ENCODE assay signal across 13 mouse cellular contexts in genomic region chr2:109979209-109979608, GRCm38 (mm10). TPM values are rescaled to one million over a fixed set of nuclear protein-coding genes. Genes with fewer than 3 reads are reported as not detected.
DNase-seq lines count a peak whose midpoint lies in the region; ATAC-seq lines count a peak whose summit lies in the region.
"Had no signal": no experiment of that assay in that cellular context is flagged by ENCODE, and none has a peak within 500 bp of the region (broad histone marks: within the 10 kb centered on the region; RNA-seq: fewer than 3 reads in every experiment).

No protein-coding gene starts in this region.

- no peak overlapping the region for H3K27ac ChIP-seq in hindbrain, embryonic 12.5 days
- no peak overlapping the region for H3K27ac ChIP-seq in hindbrain, embryonic 14.5 days
- H3K27ac ChIP-seq: embryonic facial prominence, embryonic 15.5 days; kidney, embryonic 15.5 days; limb, embryonic 15.5 days; neural tube, embryonic 12.5 days; stomach, embryonic 15.5 days had no signal

- H3K4me2 ChIP-seq in hindbrain, embryonic 12.5 days (replicated peaks) = no peak overlapping the region
- H3K4me2 ChIP-seq in hindbrain, embryonic 14.5 days (replicated peaks) = no peak overlapping the region
- H3K4me2 ChIP-seq: embryonic facial prominence, embryonic 15.5 days; hindbrain, embryonic 13.5 days; kidney, embryonic 15.5 days; limb, embryonic 15.5 days; neural tube, embryonic 12.5 days; stomach, embryonic 15.5 days had no signal

- intact Hi-C loops in heart, postnatal 36 days (cut with DNase I) = no loop called here

- no peaks in the 10 kb centered on the region for H3K9me3 ChIP-seq in hindbrain, embryonic 12.5 days (replicated peaks)
- H3K9me3 ChIP-seq in hindbrain, embryonic 14.5 days (ENCODE audit: control insufficient read depth, low read length) = no peaks in the 10 kb centered on the region
- H3K9me3 ChIP-seq: embryonic facial prominence, embryonic 15.5 days; hindbrain, embryonic 13.5 days; kidney, embryonic 15.5 days; limb, embryonic 15.5 days; neural tube, embryonic 12.5 days; stomach, embryonic 15.5 days had no signal

- DNase-seq in hindbrain, embryonic 14.5 days (ENCODE audit: low spot score) = no peak
- peak; percentile 46 for DNase-seq in MEL-GATA-1-ER (ENCODE audit: extremely low read depth, low read depth)
- DNase-seq in c-Kit-positive CD71-positive TER-119-negative erythroid progenitor cells, embryonic 14.5 days (ENCODE audit: low read depth) = peak; percentile 32
- DNase-seq in heart, postnatal 36 days = peak; percentile 18 to 25
- DNase-seq in layer of hippocampus, adult 11-12 months (ENCODE audit: low spot score) = no peak

- no peaks in the 10 kb centered on the region for H3K4me1 ChIP-seq in hindbrain, embryonic 12.5 days
- H3K4me1 ChIP-seq in hindbrain, embryonic 14.5 days (replicated peaks; ENCODE audit: control insufficient read depth, insufficient read depth, low read length) = peaks cover 12% of the 10 kb centered on the region; the same call in 1 of the 2 replicates
- H3K4me1 ChIP-seq: embryonic facial prominence, embryonic 15.5 days; limb, embryonic 15.5 days; neural tube, embryonic 12.5 days had no signal

- H3K27me3 ChIP-seq in hindbrain, embryonic 12.5 days = no peaks in the 10 kb centered on the region
- no peaks in the 10 kb centered on the region for H3K27me3 ChIP-seq in hindbrain, embryonic 14.5 days (ENCODE audit: control insufficient read depth, insufficient read depth, low read length)
- H3K27me3 ChIP-seq: embryonic facial prominence, embryonic 15.5 days; hindbrain, embryonic 13.5 days; kidney, embryonic 15.5 days; limb, embryonic 15.5 days; neural tube, embryonic 12.5 days; stomach, embryonic 15.5 days had no signal

- H3K4me3 ChIP-seq in hindbrain, embryonic 12.5 days = no peak overlapping the region
- H3K4me3 ChIP-seq in hindbrain, embryonic 14.5 days (replicated peaks; ENCODE audit: low read length) = no peak overlapping the region
- H3K4me3 ChIP-seq: embryonic facial prominence, embryonic 15.5 days; hindbrain, embryonic 13.5 days; kidney, embryonic 15.5 days; limb, embryonic 15.5 days; neural tube, embryonic 12.5 days; stomach, embryonic 15.5 days had no signal

- no peak overlapping the region for H3K9ac ChIP-seq in hindbrain, embryonic 12.5 days
- no peak overlapping the region for H3K9ac ChIP-seq in hindbrain, embryonic 14.5 days
- H3K9ac ChIP-seq: embryonic facial prominence, embryonic 15.5 days; hindbrain, embryonic 13.5 days; kidney, embryonic 15.5 days; limb, embryonic 15.5 days; neural tube, embryonic 12.5 days; stomach, embryonic 15.5 days had no signal

- H3K36me3 ChIP-seq in hindbrain, embryonic 12.5 days = 0 out of 2 replicates have a peak, but pooled peaks cover 2% of the 10 kb centered on the region
- no peaks in the 10 kb centered on the region for H3K36me3 ChIP-seq in hindbrain, embryonic 14.5 days (replicated peaks; ENCODE audit: control insufficient read depth, insufficient read depth)
- H3K36me3 ChIP-seq: stomach, embryonic 15.5 days had no signal

- ATAC-seq in hindbrain, embryonic 12.5 days (ENCODE audit: low FRiP score) = 0 out of 2 replicates have a peak, but pooled peaks have one; percentile 19
- no peak for ATAC-seq in hindbrain, embryonic 14.5 days (ENCODE audit: low FRiP score)
- no peak for ATAC-seq in erythroblast, adult 5-6 weeks (replicated peaks; ENCODE audit: low FRiP score, poor library complexity, severe bottlenecking)

RNA-seq across cellular contexts. Expression of gene Ccdc34, which starts 38.4 kb away (rescaled TPM):
- 47.5 and 51.8 TPM in 2 replicates for polyA plus RNA-seq in hindbrain, embryonic 12.5 days (2016; fragmentation: Nextera tagmentation; extraction: Ambion mirVana)
- polyA plus RNA-seq in hindbrain, embryonic 14.5 days (2014; fragmentation: Nextera tagmentation; extraction: Ambion mirVana) = 27.3 and 29.9 TPM in 2 replicates
- total RNA-seq in heart, postnatal 36 days (2021) = 1 to 10 TPM; 5.1 to 5.3 TPM
- 25.3 and 42.1 TPM in 2 replicates for total RNA-seq in erythroblast, adult 5-6 weeks (2015; ENCODE audit: low replicate concordance)
- total RNA-seq in erythroblast, adult 5-6 weeks (2017; ENCODE audit: low replicate concordance) = 19.7 and 36.2 TPM in 2 replicates

Comparison
In these comparisons a context has a peak if more than half of its experiments do, and no peak if none do; other contexts are left out.
1. DNase-seq: peak in MEL-GATA-1-ER (single experiment), c-Kit-positive CD71-positive TER-119-negative erythroid progenitor cells, embryonic 14.5 days (single experiment) and heart, postnatal 36 days (2 of 2); none in hindbrain, embryonic 14.5 days (single experiment) and layer of hippocampus, adult 11-12 months (single experiment).